Mouse (Mus musculus) ES-E14 (cell line): Measurements from ENCODE around the gene Adamtsl3.

Experiments used
- CHD2 ChIP-seq: IDR thresholded peaks from 2 replicates; pipeline ENCODE4 v1.6.1; 2014; ENCODE audit warnings: mild to moderate bottlenecking, low read depth, low read length, inconsistent platforms
- HCFC1 ChIP-seq: IDR thresholded peaks from 2 replicates; pipeline ENCODE4 v1.6.1; 2012; ENCODE audit warnings: low read length, inconsistent platforms, borderline replicate concordance; ENCODE audit not compliant: insufficient read depth
- MAFK ChIP-seq: IDR thresholded peaks from 2 replicates; pipeline ENCODE4 v1.6.1; 2014; ENCODE audit warnings: mild to moderate bottlenecking, low read depth, low read length, inconsistent platforms; ENCODE audit not compliant: insufficient read depth
- ZNF384 ChIP-seq: IDR thresholded peaks from 2 replicates; pipeline ENCODE4 v1.6.1; 2012; ENCODE audit warnings: low read depth, low read length, inconsistent platforms

DNA sequence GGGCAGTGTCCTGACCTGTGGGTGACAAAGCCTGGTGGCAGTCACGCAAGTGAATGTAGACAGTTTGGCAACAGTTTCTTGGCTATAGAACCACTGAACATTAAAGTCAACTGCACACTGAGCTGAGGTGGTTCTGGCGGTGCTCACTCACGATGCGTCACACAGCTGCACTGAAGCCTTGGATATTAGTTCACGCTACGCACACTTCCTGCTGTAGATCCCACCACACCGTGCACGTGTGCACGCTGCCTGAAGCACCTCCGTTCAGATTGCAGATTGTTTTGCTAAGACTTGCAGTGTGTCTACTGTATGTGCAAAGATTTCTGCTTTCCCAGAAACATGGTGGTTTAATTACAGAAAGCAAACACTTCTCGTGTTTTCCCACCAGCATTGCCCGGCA is 17.0 kb upstream of the Adamtsl3 start:
- TF ChIP-seq CHD2, result no peak
- TF ChIP-seq MAFK, result no peak
- TF ChIP-seq ZNF384, result no peak
- no peak for TF ChIP-seq HCFC1
